Mouse (Mus musculus): ENCODE data around the gene Ppp6r2. TPM values are rescaled to one million over a fixed set of nuclear protein-coding genes. Genes with fewer than 3 reads are reported as not detected.
A peak's percentile ranks its signal among the peaks of the same experiment; 100 is the strongest.

Ppp6r2 gene
- polyA plus RNA-seq, 1 experiment from 2014 or later = 31.8 TPM

DNA sequence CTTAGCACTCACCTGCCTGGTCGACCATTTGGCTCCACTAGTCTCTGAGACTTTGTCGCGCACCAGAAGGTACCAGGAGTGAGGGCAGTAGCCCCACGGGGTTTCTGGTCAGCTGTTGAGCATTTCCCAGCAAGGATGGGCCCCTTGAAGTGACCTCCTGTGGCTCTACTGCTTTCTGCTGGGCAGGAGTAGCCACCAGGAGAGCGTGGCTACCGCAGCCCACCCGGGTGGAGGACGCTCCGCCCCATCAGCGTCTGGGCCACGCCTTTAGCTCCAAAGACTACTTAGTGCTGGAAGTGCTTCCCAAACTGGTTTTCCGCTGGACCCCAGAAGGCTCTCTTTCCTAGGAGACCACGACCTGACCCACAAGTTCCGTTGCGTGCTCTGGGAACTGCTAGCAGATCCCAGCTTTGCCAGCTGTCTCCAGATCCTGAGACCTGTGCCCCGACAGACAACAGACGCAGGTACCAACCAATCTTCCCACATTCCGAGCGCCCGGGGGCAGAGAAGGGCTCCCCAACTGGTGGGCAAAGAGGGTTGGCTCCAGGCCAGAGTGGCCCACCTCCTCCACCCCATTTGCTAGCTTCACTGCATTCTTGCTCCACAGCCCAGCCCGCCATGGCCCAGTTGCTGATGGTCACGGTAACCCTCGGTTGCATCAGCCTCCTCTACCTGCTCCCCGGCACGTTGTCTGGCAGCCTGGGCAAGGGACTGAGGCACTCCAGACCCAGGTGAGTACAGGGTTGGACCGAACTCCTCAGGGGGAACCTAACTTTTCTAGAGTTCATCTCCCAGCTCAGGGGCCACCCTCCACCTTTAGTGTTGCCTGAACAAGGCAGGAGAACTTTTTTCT lies 111.5 kb downstream of the Ppp6r2 start, which contains the start of gene Adm2:
TSS of gene Adm2 (plus strand) at position 51 of the 853 bp plus-strand sequence.
- Histone ChIP-seq H3K4me3 (peak within 1 kb of the TSS; percentile 27), H3K36me3 (no peaks in the 10 kb centered on the region), H3K27me3 (peaks cover 25% of the 10 kb centered on the region), H3K4me2 (replicated peaks) (peak within 1 kb of the TSS; percentile 58), H3K9ac (peak within 1 kb of the TSS; percentile 19; the same call in 1 of the 2 replicates), H3K27ac (no peak within 1 kb of the TSS), H3K4me1 (peaks cover 7% of the 10 kb centered on the region), H3K9me3 (no peaks in the 10 kb centered on the region)
- no peak for ATAC-seq (ENCODE audit: low FRiP score, low read depth)
- WGBS = 5% methylated on average over 26 of the region's 26 CpGs

DNA sequence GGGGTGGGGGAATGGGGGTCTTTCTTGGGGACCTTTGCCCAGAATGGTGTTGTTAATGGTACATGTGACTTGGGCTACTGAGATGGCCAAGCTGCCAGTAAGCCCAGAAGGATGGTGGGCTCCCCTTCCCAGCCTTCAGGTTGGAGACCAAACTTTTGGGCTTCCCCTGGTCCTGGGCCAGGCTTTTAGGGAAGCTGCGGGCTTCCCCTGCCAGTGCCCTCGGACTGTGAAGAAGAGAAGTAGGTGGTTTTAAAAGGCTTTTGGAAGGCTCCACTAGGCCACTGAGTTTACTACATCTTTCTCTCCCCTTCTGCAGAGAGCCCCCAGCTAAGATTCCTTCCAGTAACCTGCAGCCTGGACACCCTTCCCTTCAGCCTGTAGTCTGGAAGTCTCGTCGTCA lies 112.3 kb downstream of the Ppp6r2 start:
- Histone ChIP-seq H3K9me3 (no peaks in the 10 kb centered on the region), H3K4me2 (replicated peaks) (no peak overlapping the region), H3K4me1 (peaks cover 7% of the 10 kb centered on the region), H3K27ac (no peak overlapping the region), H3K27me3 (peaks cover 25% of the 10 kb centered on the region), H3K9ac (no peak overlapping the region), H3K36me3 (no peaks in the 10 kb centered on the region), H3K4me3 (no peak overlapping the region; the same call in 1 of the 2 replicates)
- WGBS = 80% methylated on average over 4 of the region's 4 CpGs
- ATAC-seq (ENCODE audit: low FRiP score, low read depth) = no peak

DNA sequence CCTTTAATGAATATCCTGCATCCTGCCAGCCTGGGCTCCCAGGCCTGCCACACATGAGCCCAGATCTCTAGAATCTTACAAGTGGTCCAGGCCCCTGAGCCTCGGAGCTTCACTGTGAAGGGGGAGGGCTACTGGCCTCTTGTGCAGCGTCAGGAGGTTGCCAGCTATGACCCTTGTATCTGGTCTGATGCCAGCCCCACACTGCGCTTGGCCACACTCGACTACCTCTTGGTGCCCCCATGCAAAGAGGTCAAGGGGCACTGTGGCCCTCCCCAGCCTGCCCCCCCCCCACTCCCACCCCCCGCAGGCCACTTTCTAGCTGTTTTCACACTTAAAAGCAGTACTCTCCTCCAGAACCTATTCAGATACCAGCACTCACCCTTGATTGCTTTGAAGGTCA lies 115.1 kb downstream of the Ppp6r2 start:
- Histone ChIP-seq H3K9me3 (no peaks in the 10 kb centered on the region), H3K27me3 (peaks cover 22% of the 10 kb centered on the region), H3K4me3 (no peak overlapping the region), H3K36me3 (no peaks in the 10 kb centered on the region), H3K4me2 (replicated peaks) (no peak overlapping the region), H3K27ac (no peak overlapping the region), H3K9ac (no peak overlapping the region), H3K4me1 (peaks cover 7% of the 10 kb centered on the region)
- WGBS = 68% methylated on average over 5 of the region's 5 CpGs
- no peak for ATAC-seq (ENCODE audit: low FRiP score, low read depth)

DNA sequence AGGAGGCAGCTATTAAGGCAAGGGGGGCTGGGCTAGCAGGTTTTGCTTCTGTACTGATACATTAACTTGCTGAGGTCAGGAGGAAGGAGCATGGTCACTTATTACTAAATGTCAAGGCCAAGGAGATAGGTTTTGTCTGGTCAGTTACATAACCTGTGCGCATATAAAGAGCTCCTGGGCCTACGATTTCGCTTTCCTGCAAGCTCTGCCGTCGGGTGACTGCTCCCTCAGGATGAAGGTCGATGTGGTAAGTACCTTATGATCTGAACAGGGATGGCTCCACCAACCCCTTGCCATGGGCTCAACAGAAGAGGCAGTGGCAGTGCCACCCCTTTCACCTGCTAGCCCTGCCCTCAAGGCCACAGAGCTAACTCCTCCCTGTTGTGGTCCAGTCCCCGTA lies 122.9 kb downstream of the Ppp6r2 start, which contains the start of gene Miox:
TSS of gene Miox (plus strand) at position 128 of the 400 bp plus-strand sequence.
- H3K4me2 ChIP-seq (replicated peaks) = no peak within 1 kb of the TSS
- no peaks in the 10 kb centered on the region for H3K36me3 ChIP-seq
- no peak within 1 kb of the TSS for H3K27ac ChIP-seq
- no peak for ATAC-seq (ENCODE audit: low FRiP score, low read depth)
- H3K4me3 ChIP-seq = no peak within 1 kb of the TSS
- H3K9ac ChIP-seq = 0 out of 2 replicates have a peak within 1 kb of the TSS, but pooled peaks have one; percentile 1
- 87% methylated on average over 7 of the region's 7 CpGs for WGBS
- H3K27me3 ChIP-seq = no peaks in the 10 kb centered on the region
- H3K9me3 ChIP-seq = no peaks in the 10 kb centered on the region
- H3K4me1 ChIP-seq = no peaks in the 10 kb centered on the region

DNA sequence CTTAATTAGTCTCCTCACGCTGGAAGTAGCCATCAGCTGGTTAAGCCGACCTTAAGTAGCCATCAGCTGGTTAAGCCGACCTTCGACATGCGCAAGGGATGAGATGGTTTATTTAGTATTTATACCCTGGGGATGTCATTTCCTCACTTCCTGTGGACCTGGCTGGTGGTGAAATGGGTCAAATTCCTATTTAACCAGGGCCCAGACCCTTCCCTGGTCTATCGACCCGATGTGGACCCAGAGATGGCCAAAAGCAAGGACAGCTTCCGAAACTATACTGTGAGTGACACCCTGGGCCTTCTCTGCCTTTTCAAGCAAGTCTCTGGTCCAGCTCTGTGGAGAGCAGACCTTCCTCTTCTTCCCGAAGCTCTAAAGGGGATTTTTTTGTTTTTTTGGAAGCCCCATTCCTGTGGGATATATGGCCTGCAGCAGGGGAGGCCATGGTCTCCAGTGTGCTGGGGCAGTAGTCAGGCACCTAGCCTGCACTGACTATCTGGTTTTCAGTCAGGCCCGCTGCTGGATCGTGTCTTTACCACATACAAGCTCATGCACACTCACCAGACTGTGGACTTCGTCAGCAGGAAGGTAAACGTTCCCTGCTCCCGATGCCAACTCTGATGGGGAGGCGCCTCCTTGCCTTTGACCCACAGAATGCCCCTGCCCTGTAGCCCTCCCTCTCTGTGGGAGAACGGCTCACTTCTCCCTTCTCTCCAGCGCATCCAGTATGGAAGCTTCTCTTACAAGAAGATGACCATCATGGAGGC lies 123.6 kb downstream of the Ppp6r2 start:
- no peaks in the 10 kb centered on the region for H3K9me3 ChIP-seq
- no peaks in the 10 kb centered on the region for H3K36me3 ChIP-seq
- ATAC-seq (ENCODE audit: low FRiP score, low read depth) = no peak
- H3K4me2 ChIP-seq (replicated peaks) = no peak overlapping the region
- 84% methylated on average over 17 of the region's 17 CpGs for WGBS
- H3K4me3 ChIP-seq = no peak overlapping the region
- no peaks in the 10 kb centered on the region for H3K4me1 ChIP-seq
- H3K9ac ChIP-seq = no peak overlapping the region
- H3K27ac ChIP-seq = no peak overlapping the region
- no peaks in the 10 kb centered on the region for H3K27me3 ChIP-seq

DNA sequence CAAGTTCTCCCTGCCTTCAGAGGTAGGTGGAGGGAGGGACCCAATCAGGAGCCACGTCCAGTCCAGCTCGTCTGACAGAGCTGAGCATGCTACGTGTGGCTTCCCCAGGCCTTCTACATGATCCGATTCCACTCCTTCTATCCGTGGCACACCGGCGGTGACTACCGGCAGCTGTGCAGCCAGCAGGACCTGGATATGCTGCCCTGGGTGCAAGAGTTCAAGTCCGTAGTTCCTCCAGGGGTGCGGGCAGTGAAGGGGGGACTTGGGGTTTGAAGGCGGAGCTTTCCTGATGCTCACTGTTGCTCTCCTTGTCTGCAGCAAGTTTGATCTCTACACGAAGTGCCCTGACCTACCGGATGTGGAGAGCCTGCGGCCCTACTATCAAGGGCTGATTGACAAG lies 125.1 kb downstream of the Ppp6r2 start:
- no peak for ATAC-seq (ENCODE audit: low FRiP score, low read depth)
- no peak overlapping the region for H3K27ac ChIP-seq
- no peak overlapping the region for H3K4me3 ChIP-seq
- no peaks in the 10 kb centered on the region for H3K36me3 ChIP-seq
- H3K27me3 ChIP-seq = no peaks in the 10 kb centered on the region
- H3K4me1 ChIP-seq = no peaks in the 10 kb centered on the region
- H3K9me3 ChIP-seq = no peaks in the 10 kb centered on the region
- 87% methylated on average over 14 of the region's 14 CpGs for WGBS
- H3K9ac ChIP-seq = no peak overlapping the region
- H3K4me2 ChIP-seq (replicated peaks) = no peak overlapping the region

Small RNA genes lying within 50 kb of the gene (microRNA-seq; reads per million reads assigned to microRNA genes)
- gene Mir6958 (2.6 reads per million, percentile 9 among the genes with 10 or more reads in this experiment), gene Mir6959 (not detected), gene Mir7118 (not detected)

Other genes starting within 250 kb of the Ppp6r2 start
- gene Mlc1, start 232.5 kb upstream of the Ppp6r2 start, polyA plus RNA-seq (2015; fragmentation: Nextera tagmentation; extraction: Ambion mirVana) = 0.13 and 0.15 TPM in 2 replicates
- gene Mov10l1, start 228.6 kb upstream of the Ppp6r2 start, polyA plus RNA-seq (2015; fragmentation: Nextera tagmentation; extraction: Ambion mirVana) = not detected in 2 replicates
- 0.68 and 0.90 TPM in 2 replicates for gene Panx2, start 151.8 kb upstream of the Ppp6r2 start, polyA plus RNA-seq (2015; fragmentation: Nextera tagmentation; extraction: Ambion mirVana)
- 49.4 and 51.3 TPM in 2 replicates for gene Trabd, start 136.4 kb upstream of the Ppp6r2 start, polyA plus RNA-seq (2015; fragmentation: Nextera tagmentation; extraction: Ambion mirVana)
- 18.6 and 19.0 TPM in 2 replicates for gene Selenoo, start 122.5 kb upstream of the Ppp6r2 start, polyA plus RNA-seq (2015; fragmentation: Nextera tagmentation; extraction: Ambion mirVana)
- 17.5 and 18.1 TPM in 2 replicates for gene Tubgcp6, start 88.4 kb upstream of the Ppp6r2 start, polyA plus RNA-seq (2015; fragmentation: Nextera tagmentation; extraction: Ambion mirVana)
- gene Hdac10, start 82.9 kb upstream of the Ppp6r2 start, polyA plus RNA-seq (2015; fragmentation: Nextera tagmentation; extraction: Ambion mirVana) = 17.4 and 18.7 TPM in 2 replicates
- 6.4 and 6.5 TPM in 2 replicates for gene Mapk12, start 70.8 kb upstream of the Ppp6r2 start, polyA plus RNA-seq (2015; fragmentation: Nextera tagmentation; extraction: Ambion mirVana)
- 8.4 and 10.4 TPM in 2 replicates for gene Mapk11, start 61.9 kb upstream of the Ppp6r2 start, polyA plus RNA-seq (2015; fragmentation: Nextera tagmentation; extraction: Ambion mirVana)
- 130 and 144 TPM in 2 replicates for gene Plxnb2, start 30.8 kb upstream of the Ppp6r2 start, polyA plus RNA-seq (2015; fragmentation: Nextera tagmentation; extraction: Ambion mirVana)
- 22.8 and 25.8 TPM in 2 replicates for gene Dennd6b, start 15.1 kb upstream of the Ppp6r2 start, polyA plus RNA-seq (2015; fragmentation: Nextera tagmentation; extraction: Ambion mirVana)
- 62.8 and 66.3 TPM in 2 replicates for gene Sbf1, start 103.8 kb downstream of the Ppp6r2 start, polyA plus RNA-seq (2015; fragmentation: Nextera tagmentation; extraction: Ambion mirVana)
- gene Adm2, start 111.2 kb downstream of the Ppp6r2 start, polyA plus RNA-seq (2015; fragmentation: Nextera tagmentation; extraction: Ambion mirVana) = 0.54 and 0.83 TPM in 2 replicates
- not detected in 2 replicates for gene Miox, start 122.8 kb downstream of the Ppp6r2 start, polyA plus RNA-seq (2015; fragmentation: Nextera tagmentation; extraction: Ambion mirVana)
- gene Lmf2, start 144.1 kb downstream of the Ppp6r2 start, polyA plus RNA-seq (2015; fragmentation: Nextera tagmentation; extraction: Ambion mirVana) = 57.6 and 65.1 TPM in 2 replicates
- 146 and 162 TPM in 2 replicates for gene Ncaph2, start 144.2 kb downstream of the Ppp6r2 start, polyA plus RNA-seq (2015; fragmentation: Nextera tagmentation; extraction: Ambion mirVana)
- gene Sco2, start 162.3 kb downstream of the Ppp6r2 start, polyA plus RNA-seq (2015; fragmentation: Nextera tagmentation; extraction: Ambion mirVana) = 5.4 and 5.8 TPM in 2 replicates
- 1.3 TPM in 2 replicates for gene Tymp, start 165.5 kb downstream of the Ppp6r2 start, polyA plus RNA-seq (2015; fragmentation: Nextera tagmentation; extraction: Ambion mirVana)
- 0.23 and 0.29 TPM in 2 replicates for gene Odf3b, start 167.7 kb downstream of the Ppp6r2 start, polyA plus RNA-seq (2015; fragmentation: Nextera tagmentation; extraction: Ambion mirVana)
- 0.05 TPM in 1 of 2 replicates, not detected in the other for gene Klhdc7b, start 173.4 kb downstream of the Ppp6r2 start, polyA plus RNA-seq (2015; fragmentation: Nextera tagmentation; extraction: Ambion mirVana)
- not detected in 2 replicates for gene Syce3, start 198.9 kb downstream of the Ppp6r2 start, polyA plus RNA-seq (2015; fragmentation: Nextera tagmentation; extraction: Ambion mirVana)
- 0.52 and 0.57 TPM in 2 replicates for gene Cpt1b, start 214.3 kb downstream of the Ppp6r2 start, polyA plus RNA-seq (2015; fragmentation: Nextera tagmentation; extraction: Ambion mirVana)
- 3.5 and 3.7 TPM in 2 replicates for gene C730034F03Rik, start 218.0 kb downstream of the Ppp6r2 start, polyA plus RNA-seq (2015; fragmentation: Nextera tagmentation; extraction: Ambion mirVana)
- not detected in 2 replicates for gene Gm44502, start 218.1 kb downstream of the Ppp6r2 start, polyA plus RNA-seq (2015; fragmentation: Nextera tagmentation; extraction: Ambion mirVana)
- gene Chkb, start 218.4 kb downstream of the Ppp6r2 start, polyA plus RNA-seq (2015; fragmentation: Nextera tagmentation; extraction: Ambion mirVana) = 55.7 and 63.6 TPM in 2 replicates
- gene Mapk8ip2, start 242.4 kb downstream of the Ppp6r2 start, polyA plus RNA-seq (2015; fragmentation: Nextera tagmentation; extraction: Ambion mirVana) = 2.2 and 2.4 TPM in 2 replicates